ENCODE assay signal across 8 mouse cellular contexts in the genomic region with DNA sequence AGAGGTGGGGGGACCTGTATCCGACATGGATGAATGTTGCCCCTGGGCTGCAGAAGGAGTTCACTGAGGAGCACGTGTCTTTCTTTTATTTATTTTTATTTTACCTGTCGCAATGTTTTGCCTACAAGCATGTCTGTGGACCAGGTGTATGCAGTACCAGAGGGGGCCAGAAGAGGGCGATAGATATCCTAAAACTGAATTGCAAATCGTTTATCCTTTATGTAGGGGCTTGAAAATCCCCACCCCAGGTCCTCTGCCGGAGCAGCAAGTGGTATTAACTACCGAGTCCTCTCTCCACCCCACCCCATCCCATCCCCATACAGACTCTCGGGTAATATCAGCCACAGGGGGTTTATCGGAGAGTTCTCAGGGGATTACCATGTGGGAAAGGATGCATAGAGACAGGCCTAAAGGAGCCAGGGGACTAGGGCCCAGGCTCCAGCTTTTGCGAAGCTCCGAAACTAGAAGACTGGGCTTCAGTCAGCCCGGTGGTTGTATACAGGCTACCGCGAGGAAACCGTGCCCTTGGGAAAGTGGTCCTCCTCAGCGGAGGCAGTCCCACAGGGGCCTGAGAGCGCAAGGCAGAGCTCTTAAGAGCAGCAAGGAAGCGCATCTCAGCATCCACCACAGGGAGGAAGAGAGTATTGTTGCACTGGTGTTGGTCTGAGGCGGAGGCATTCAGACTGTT. TPM values are rescaled to one million over a fixed set of nuclear protein-coding genes. Genes with fewer than 3 reads are reported as not detected.
DNase-seq lines count a peak whose midpoint lies in the region; ATAC-seq and TF ChIP-seq lines count a peak whose summit lies in the region.

No protein-coding gene starts in this region.

- H3K27ac ChIP-seq in heart, adult 2 months = no peak overlapping the region
- H3K27ac ChIP-seq in kidney, embryonic 15.5 days = 0 out of 2 replicates have a peak overlapping the region, but pooled peaks have one; percentile 6
- H3K27ac ChIP-seq in limb, embryonic 15.5 days = no peak overlapping the region
- no peak overlapping the region for H3K27ac ChIP-seq in midbrain, postnatal 0 days (ENCODE audit: low read depth, low read length)

- no peaks in the 10 kb centered on the region for H3K27me3 ChIP-seq in heart, adult 2 months (ENCODE audit: control insufficient read depth, insufficient read depth, low read length)
- no peaks in the 10 kb centered on the region for H3K27me3 ChIP-seq in kidney, embryonic 15.5 days
- H3K27me3 ChIP-seq in limb, embryonic 15.5 days = no peaks in the 10 kb centered on the region
- no peaks in the 10 kb centered on the region for H3K27me3 ChIP-seq in midbrain, postnatal 0 days (ENCODE audit: insufficient read depth, low read length)
- no peaks in the 10 kb centered on the region for H3K27me3 ChIP-seq in splenic B cell, adult 2 months (ENCODE audit: control insufficient read depth, insufficient read depth, low read length, poor library complexity, severe bottlenecking)

- TF ChIP-seq POLR2A in heart, adult 2 months (IDR thresholded peaks at IDR 0.05; ENCODE audit: insufficient read depth, low read depth, low read length) = no peak

- no peaks in the 10 kb centered on the region for H3K36me3 ChIP-seq in heart, adult 2 months (ENCODE audit: control insufficient read depth, insufficient read depth, low read length)
- H3K36me3 ChIP-seq in kidney, embryonic 15.5 days = no peaks in the 10 kb centered on the region
- H3K36me3 ChIP-seq in limb, embryonic 15.5 days = no peaks in the 10 kb centered on the region
- no peaks in the 10 kb centered on the region for H3K36me3 ChIP-seq in midbrain, postnatal 0 days (ENCODE audit: insufficient read depth, low read length)
- no peaks in the 10 kb centered on the region for H3K36me3 ChIP-seq in splenic B cell, adult 2 months (ENCODE audit: control insufficient read depth, insufficient read depth, low read length, poor library complexity, severe bottlenecking)

- no peaks in the 10 kb centered on the region for H3K9me3 ChIP-seq in kidney, embryonic 15.5 days (replicated peaks)
- no peaks in the 10 kb centered on the region for H3K9me3 ChIP-seq in limb, embryonic 15.5 days
- H3K9me3 ChIP-seq in midbrain, postnatal 0 days (ENCODE audit: low read length) = no peaks in the 10 kb centered on the region

- H3K4me1 ChIP-seq in heart, adult 2 months (ENCODE audit: control insufficient read depth, insufficient read depth, low read length) = no peaks in the 10 kb centered on the region
- no peaks in the 10 kb centered on the region for H3K4me1 ChIP-seq in kidney, embryonic 15.5 days
- H3K4me1 ChIP-seq in limb, embryonic 15.5 days = no peaks in the 10 kb centered on the region
- no peaks in the 10 kb centered on the region for H3K4me1 ChIP-seq in midbrain, postnatal 0 days (ENCODE audit: insufficient read depth, low read length)

- no peaks in the 10 kb centered on the region for H3K79me2 ChIP-seq in heart, adult 2 months (replicated peaks; ENCODE audit: control insufficient read depth, insufficient read depth, low read length)

- H3K4me3 ChIP-seq in heart, adult 2 months = no peak overlapping the region
- peak overlapping the region; percentile 25 for H3K4me3 ChIP-seq in kidney, embryonic 15.5 days (replicated peaks)
- H3K4me3 ChIP-seq in limb, embryonic 15.5 days = peak overlapping the region; percentile 14
- peak overlapping the region; percentile 13; the same call in 1 of the 2 replicates for H3K4me3 ChIP-seq in midbrain, postnatal 0 days (ENCODE audit: low read depth, low read length)

- peak; percentile 21 for DNase-seq in 3134 (ENCODE audit: extremely low read depth, insufficient read length, low spot score)
- peak; percentile 61 to 67 for DNase-seq in adrenal gland, adult 18-20 months (ENCODE audit: low spot score in 2 of 2)
- peak; percentile 51 for DNase-seq in embryo, embryonic 11 days
- DNase-seq in heart, adult 2 months = peak; percentile 42 to 75
- peak; percentile 76 for DNase-seq in midbrain, postnatal 0 days (ENCODE audit: low spot score)
- DNase-seq in splenic B cell, adult 2 months (ENCODE audit: low read depth, low spot score) = peak; percentile 81

- peak overlapping the region; percentile 47 for H3K4me2 ChIP-seq in kidney, embryonic 15.5 days
- peak overlapping the region; percentile 32 for H3K4me2 ChIP-seq in limb, embryonic 15.5 days
- peak overlapping the region; percentile 35 for H3K4me2 ChIP-seq in midbrain, postnatal 0 days (ENCODE audit: low read depth, low read length, poor library complexity, severe bottlenecking)

- 25% methylated on average over 19 of the region's 19 CpGs for WGBS in heart, adult 2 months
- WGBS in kidney, embryonic 15.5 days = 34% methylated on average over 19 of the region's 19 CpGs
- 30% methylated on average over 19 of the region's 19 CpGs for WGBS in limb, embryonic 15.5 days
- 26% methylated on average over 19 of the region's 19 CpGs for WGBS in midbrain, postnatal 0 days

- no peak overlapping the region for H3K9ac ChIP-seq in heart, adult 2 months (ENCODE audit: low read depth, low read length)
- H3K9ac ChIP-seq in kidney, embryonic 15.5 days = 0 out of 2 replicates have a peak overlapping the region, but pooled peaks have one; percentile 21
- H3K9ac ChIP-seq in limb, embryonic 15.5 days = no peak overlapping the region
- H3K9ac ChIP-seq in midbrain, postnatal 0 days (replicated peaks; ENCODE audit: low read length, poor library complexity, severe bottlenecking) = 0 out of 2 replicates have a peak overlapping the region, but pooled peaks have one; percentile 5

- no peak for TF ChIP-seq EP300 in heart, adult 2 months (IDR thresholded peaks at IDR 0.05; ENCODE audit: insufficient read depth, low read depth, low read length)

- peak; percentile 66; the same call in 1 of the 2 replicates for ATAC-seq in kidney, embryonic 15.5 days (replicated peaks; ENCODE audit: low FRiP score)
- no peak for ATAC-seq in limb, embryonic 15.5 days (ENCODE audit: insufficient number of reproducible peaks, low FRiP score, low TSS enrichment, low read depth)
- ATAC-seq in midbrain, postnatal 0 days (ENCODE audit: low FRiP score) = peak; percentile 62

- TF ChIP-seq CTCF in heart, adult 2 months (IDR thresholded peaks at IDR 0.05) = peak; percentile 89
- peak; percentile 79 for TF ChIP-seq CTCF in midbrain, postnatal 0 days (IDR thresholded peaks at IDR 0.05)

- intact Hi-C loops in heart, adult 2 months (cut with DNase I) = loop anchor here (1.0 to 2.0 kb wide), 3 partner anchors 69 to 189 kb away; partner anchors contain the start of gene Nkrf

RNA-seq across cellular contexts. Expression of gene Slc25a5, which starts 38.1 kb away (rescaled TPM):
- total RNA-seq in adrenal gland, adult 18-20 months (2021) = 100 to 1,000 TPM; 441 to 551 TPM
- total RNA-seq in heart, adult 2 months (2021) = 100 to 1,000 TPM; 352 to 447 TPM
- 425 and 550 TPM in 2 replicates for polyA plus RNA-seq in heart, adult 2 months (2012; rRNA removed)
- polyA plus RNA-seq in kidney, embryonic 15.5 days (2015; fragmentation: Nextera tagmentation; extraction: Ambion mirVana) = 783 and 885 TPM in 2 replicates
- 508 and 523 TPM in 2 replicates for polyA plus RNA-seq in limb, embryonic 15.5 days (2015; fragmentation: Nextera tagmentation; extraction: Ambion mirVana)
- total RNA-seq in midbrain, postnatal 0 days (2014; rRNA removed) = 346 and 392 TPM in 2 replicates
- 483 and 520 TPM in 2 replicates for polyA plus RNA-seq in midbrain, postnatal 0 days (2015; fragmentation: Nextera tagmentation; extraction: Ambion mirVana)

RNA-seq across cellular contexts. Expression of gene Ube2a, which starts 40.2 kb away (rescaled TPM):
- 10 to 100 TPM; 57.3 to 74.1 TPM for total RNA-seq in adrenal gland, adult 18-20 months (2021)
- 10 to 100 TPM; 62.6 to 76.5 TPM for total RNA-seq in heart, adult 2 months (2021)
- 39.4 and 65.7 TPM in 2 replicates for polyA plus RNA-seq in heart, adult 2 months (2012; rRNA removed)
- polyA plus RNA-seq in kidney, embryonic 15.5 days (2015; fragmentation: Nextera tagmentation; extraction: Ambion mirVana) = 103 and 118 TPM in 2 replicates
- 114 and 121 TPM in 2 replicates for polyA plus RNA-seq in limb, embryonic 15.5 days (2015; fragmentation: Nextera tagmentation; extraction: Ambion mirVana)
- total RNA-seq in midbrain, postnatal 0 days (2014; rRNA removed) = 39.4 and 40.4 TPM in 2 replicates
- polyA plus RNA-seq in midbrain, postnatal 0 days (2015; fragmentation: Nextera tagmentation; extraction: Ambion mirVana) = 110 and 123 TPM in 2 replicates

RNA-seq across cellular contexts. Expression of gene C330007P06Rik, which starts 40.4 kb away (rescaled TPM):
- 10 to 100 TPM; 48.6 to 50.9 TPM for total RNA-seq in adrenal gland, adult 18-20 months (2021)
- total RNA-seq in heart, adult 2 months (2021) = 10 to 100 TPM; 15.7 to 17.4 TPM
- 7.4 and 9.7 TPM in 2 replicates for polyA plus RNA-seq in heart, adult 2 months (2012; rRNA removed)
- polyA plus RNA-seq in kidney, embryonic 15.5 days (2015; fragmentation: Nextera tagmentation; extraction: Ambion mirVana) = 30.9 and 32.9 TPM in 2 replicates
- 30.4 and 31.7 TPM in 2 replicates for polyA plus RNA-seq in limb, embryonic 15.5 days (2015; fragmentation: Nextera tagmentation; extraction: Ambion mirVana)
- 22.0 and 28.6 TPM in 2 replicates for total RNA-seq in midbrain, postnatal 0 days (2014; rRNA removed)
- 16.9 and 18.8 TPM in 2 replicates for polyA plus RNA-seq in midbrain, postnatal 0 days (2015; fragmentation: Nextera tagmentation; extraction: Ambion mirVana)

Comparison
In these comparisons a context has a peak if more than half of its experiments do, and no peak if none do; other contexts are left out.
1. DNase-seq: peak in every context shown above with its lines; median percentile 81 in splenic B cell, adult 2 months; 76 in midbrain, postnatal 0 days; 64 in adrenal gland, adult 18-20 months; 58 in heart, adult 2 months; 51 in embryo, embryonic 11 days; 21 in 3134.
2. H3K9ac ChIP-seq: peak in kidney, embryonic 15.5 days (single experiment) and midbrain, postnatal 0 days (single experiment); none in heart, adult 2 months (single experiment) and limb, embryonic 15.5 days (single experiment).
3. Peak in every context shown above with its lines, with median percentiles within 50 percentile points of each other: H3K4me2 ChIP-seq.